Mouse (Mus musculus): ENCODE data around the gene Map1lc3a. TPM values are rescaled to one million over a fixed set of nuclear protein-coding genes. Genes with fewer than 3 reads are reported as not detected.

The Map1lc3a gene
- polyA plus RNA-seq, 1 experiment: 51.5 TPM

DNA sequence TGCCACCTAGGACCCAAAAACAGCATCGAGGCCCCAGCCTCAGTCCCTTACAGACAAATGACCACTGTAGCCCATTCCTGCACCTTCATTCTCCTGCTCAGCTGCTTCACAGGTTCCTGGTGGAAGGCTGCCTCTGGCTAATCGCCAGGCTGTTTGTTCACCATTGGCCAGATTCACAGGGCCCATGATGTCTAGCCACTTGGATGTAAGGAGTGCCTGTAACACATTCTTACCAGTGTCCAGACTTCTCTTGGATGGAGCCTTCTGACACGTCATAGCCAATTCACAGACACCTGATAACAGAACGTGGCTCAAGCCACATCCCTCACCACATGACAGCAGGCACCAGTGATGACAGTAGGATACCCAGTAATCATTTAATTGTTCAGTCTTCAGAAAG lies 29.9 kb upstream of the Map1lc3a start:
- H3K36me3 ChIP-seq (ENCODE audit: control insufficient read depth, insufficient read depth, low read length, poor library complexity, severe bottlenecking): peaks cover 17% of the 10 kb centered on the region
- no peak overlapping the region for H3K4me3 ChIP-seq (ENCODE audit: low read depth, low read length)
- no peaks in the 10 kb centered on the region for H3K27me3 ChIP-seq (ENCODE audit: control insufficient read depth, insufficient read depth, low read length, poor library complexity, severe bottlenecking)
- H3K9me3 ChIP-seq (replicated peaks; ENCODE audit: control insufficient read depth, insufficient read depth, low read length, poor library complexity, severe bottlenecking): no peaks in the 10 kb centered on the region
- TF ChIP-seq EP300 (IDR thresholded peaks at IDR 0.05; ENCODE audit: insufficient read depth, low read depth, low read length) (no peak), CTCF (IDR thresholded peaks at IDR 0.05; ENCODE audit: low read depth, low read length) (no peak), POLR2A (IDR thresholded peaks at IDR 0.05; ENCODE audit: insufficient read depth, low read length) (no peak)
- H3K4me1 ChIP-seq (ENCODE audit: control insufficient read depth, insufficient read depth, low read length): no peaks in the 10 kb centered on the region
- H3K9ac ChIP-seq (ENCODE audit: low read depth, poor library complexity, severe bottlenecking): no peak overlapping the region
- H3K27ac ChIP-seq (ENCODE audit: insufficient read depth, low read length): no peak overlapping the region

DNA sequence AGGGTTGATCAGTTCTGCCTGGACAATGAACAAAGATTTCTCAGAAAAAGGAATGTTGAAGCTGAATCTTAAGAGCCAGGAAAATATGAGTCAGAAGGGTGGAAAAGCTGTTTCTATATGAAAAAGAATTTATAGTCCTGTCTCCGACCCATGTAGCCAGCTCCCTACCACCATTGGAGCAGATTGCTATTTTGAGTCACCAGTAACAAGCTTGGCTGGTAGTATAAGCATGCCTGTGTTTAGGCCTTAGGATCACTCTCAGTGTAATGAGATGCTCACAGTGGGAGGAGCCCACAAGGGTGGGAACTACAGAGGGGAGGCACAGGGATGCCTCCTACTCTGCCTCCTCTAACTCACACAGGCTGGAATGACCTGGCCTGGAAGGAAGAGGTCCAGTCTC lies 27.9 kb upstream of the Map1lc3a start:
- Histone ChIP-seq H3K27ac (ENCODE audit: insufficient read depth, low read length) (no peak overlapping the region), H3K36me3 (ENCODE audit: control insufficient read depth, insufficient read depth, low read length, poor library complexity, severe bottlenecking) (peaks cover 17% of the 10 kb centered on the region), H3K4me3 (ENCODE audit: low read depth, low read length) (no peak overlapping the region), H3K27me3 (ENCODE audit: control insufficient read depth, insufficient read depth, low read length, poor library complexity, severe bottlenecking) (no peaks in the 10 kb centered on the region), H3K9ac (ENCODE audit: low read depth, poor library complexity, severe bottlenecking) (no peak overlapping the region), H3K4me1 (ENCODE audit: control insufficient read depth, insufficient read depth, low read length) (no peaks in the 10 kb centered on the region), H3K9me3 (replicated peaks; ENCODE audit: control insufficient read depth, insufficient read depth, low read length, poor library complexity, severe bottlenecking) (no peaks in the 10 kb centered on the region)
- TF ChIP-seq CTCF (IDR thresholded peaks at IDR 0.05; ENCODE audit: low read depth, low read length) (no peak), POLR2A (IDR thresholded peaks at IDR 0.05; ENCODE audit: insufficient read depth, low read length) (no peak), EP300 (IDR thresholded peaks at IDR 0.05; ENCODE audit: insufficient read depth, low read depth, low read length) (no peak)

DNA sequence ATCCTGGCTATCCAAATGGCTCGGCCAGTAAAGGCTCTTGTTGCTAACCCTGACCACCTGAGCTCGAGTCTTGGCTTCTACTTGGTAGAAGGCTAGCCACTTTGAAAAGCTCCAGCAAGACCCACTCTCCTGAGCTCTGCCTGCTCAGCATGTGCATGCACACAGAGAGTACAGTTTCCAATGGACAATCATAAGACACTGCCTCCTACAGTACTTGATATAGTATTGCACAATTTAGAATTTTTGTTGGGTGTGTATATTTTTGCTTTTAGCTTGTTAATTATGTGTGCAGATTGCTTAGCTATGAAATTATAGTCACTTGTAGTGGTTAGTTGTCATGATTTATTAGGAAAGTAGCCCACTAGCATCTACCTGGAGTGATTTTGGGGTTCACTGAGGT lies 27.4 kb upstream of the Map1lc3a start:
- Histone ChIP-seq H3K9me3 (replicated peaks; ENCODE audit: control insufficient read depth, insufficient read depth, low read length, poor library complexity, severe bottlenecking) (no peaks in the 10 kb centered on the region), H3K9ac (ENCODE audit: low read depth, poor library complexity, severe bottlenecking) (no peak overlapping the region), H3K27me3 (ENCODE audit: control insufficient read depth, insufficient read depth, low read length, poor library complexity, severe bottlenecking) (no peaks in the 10 kb centered on the region), H3K27ac (ENCODE audit: insufficient read depth, low read length) (no peak overlapping the region), H3K4me1 (ENCODE audit: control insufficient read depth, insufficient read depth, low read length) (no peaks in the 10 kb centered on the region), H3K36me3 (ENCODE audit: control insufficient read depth, insufficient read depth, low read length, poor library complexity, severe bottlenecking) (peaks cover 17% of the 10 kb centered on the region), H3K4me3 (ENCODE audit: low read depth, low read length) (no peak overlapping the region)
- TF ChIP-seq CTCF (IDR thresholded peaks at IDR 0.05; ENCODE audit: low read depth, low read length) (no peak), EP300 (IDR thresholded peaks at IDR 0.05; ENCODE audit: insufficient read depth, low read depth, low read length) (no peak), POLR2A (IDR thresholded peaks at IDR 0.05; ENCODE audit: insufficient read depth, low read length) (no peak)

DNA sequence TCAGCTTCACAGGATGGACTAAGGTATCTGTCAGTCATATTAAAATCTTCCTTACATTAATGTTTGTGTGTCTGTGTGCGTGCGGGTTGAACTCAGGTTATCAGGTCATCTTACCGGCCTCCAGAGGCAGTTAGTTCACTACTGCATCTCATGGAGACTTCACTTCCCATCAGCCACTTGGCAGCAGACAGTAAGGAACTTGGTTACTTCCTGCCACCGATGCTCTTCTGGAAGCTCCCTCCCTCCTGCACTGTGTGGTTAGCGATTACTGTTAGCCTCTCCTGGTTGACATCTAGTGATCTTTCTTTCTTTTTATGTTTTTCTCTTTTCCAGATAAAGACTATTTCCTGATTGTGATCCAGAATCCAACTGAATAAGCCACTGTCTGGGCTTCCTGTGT lies 26.5 kb upstream of the Map1lc3a start:
- Histone ChIP-seq H3K9ac (ENCODE audit: low read depth, poor library complexity, severe bottlenecking) (no peak overlapping the region), H3K27ac (ENCODE audit: insufficient read depth, low read length) (no peak overlapping the region), H3K36me3 (ENCODE audit: control insufficient read depth, insufficient read depth, low read length, poor library complexity, severe bottlenecking) (peaks cover 14% of the 10 kb centered on the region), H3K4me3 (ENCODE audit: low read depth, low read length) (no peak overlapping the region), H3K4me1 (ENCODE audit: control insufficient read depth, insufficient read depth, low read length) (no peaks in the 10 kb centered on the region), H3K9me3 (replicated peaks; ENCODE audit: control insufficient read depth, insufficient read depth, low read length, poor library complexity, severe bottlenecking) (no peaks in the 10 kb centered on the region), H3K27me3 (ENCODE audit: control insufficient read depth, insufficient read depth, low read length, poor library complexity, severe bottlenecking) (no peaks in the 10 kb centered on the region)
- TF ChIP-seq POLR2A (IDR thresholded peaks at IDR 0.05; ENCODE audit: insufficient read depth, low read length) (no peak), EP300 (IDR thresholded peaks at IDR 0.05; ENCODE audit: insufficient read depth, low read depth, low read length) (no peak), CTCF (IDR thresholded peaks at IDR 0.05; ENCODE audit: low read depth, low read length) (no peak)

DNA sequence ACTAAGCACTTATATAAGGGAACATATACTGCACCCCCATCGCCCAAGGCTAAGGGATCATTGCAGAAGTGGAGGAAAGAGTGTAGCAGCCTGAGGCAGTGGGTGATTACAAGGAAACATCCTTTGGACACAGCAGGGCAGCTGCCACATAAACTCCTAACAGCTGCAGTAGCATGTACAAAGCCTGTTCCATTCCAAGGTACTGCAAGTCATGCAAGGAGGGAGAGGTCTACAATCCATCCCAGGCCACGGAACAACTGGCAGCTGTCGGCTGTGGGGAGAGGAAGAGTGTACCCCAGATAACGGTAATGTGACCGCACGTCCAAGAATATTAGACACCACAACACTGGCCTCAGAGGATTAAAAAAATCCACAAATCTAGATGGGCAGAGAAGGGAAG lies 10.6 kb upstream of the Map1lc3a start:
- TF ChIP-seq CTCF (IDR thresholded peaks at IDR 0.05; ENCODE audit: low read depth, low read length) (no peak), EP300 (IDR thresholded peaks at IDR 0.05; ENCODE audit: insufficient read depth, low read depth, low read length) (no peak)
- Histone ChIP-seq H3K36me3 (ENCODE audit: control insufficient read depth, insufficient read depth, low read length, poor library complexity, severe bottlenecking) (no peaks in the 10 kb centered on the region), H3K27ac (ENCODE audit: insufficient read depth, low read length) (no peak overlapping the region), H3K27me3 (ENCODE audit: control insufficient read depth, insufficient read depth, low read length, poor library complexity, severe bottlenecking) (no peaks in the 10 kb centered on the region), H3K9ac (ENCODE audit: low read depth, poor library complexity, severe bottlenecking) (no peak overlapping the region), H3K9me3 (replicated peaks; ENCODE audit: control insufficient read depth, insufficient read depth, low read length, poor library complexity, severe bottlenecking) (no peaks in the 10 kb centered on the region), H3K4me1 (ENCODE audit: control insufficient read depth, insufficient read depth, low read length) (no peaks in the 10 kb centered on the region), H3K4me3 (ENCODE audit: low read depth, low read length) (no peak overlapping the region)

DNA sequence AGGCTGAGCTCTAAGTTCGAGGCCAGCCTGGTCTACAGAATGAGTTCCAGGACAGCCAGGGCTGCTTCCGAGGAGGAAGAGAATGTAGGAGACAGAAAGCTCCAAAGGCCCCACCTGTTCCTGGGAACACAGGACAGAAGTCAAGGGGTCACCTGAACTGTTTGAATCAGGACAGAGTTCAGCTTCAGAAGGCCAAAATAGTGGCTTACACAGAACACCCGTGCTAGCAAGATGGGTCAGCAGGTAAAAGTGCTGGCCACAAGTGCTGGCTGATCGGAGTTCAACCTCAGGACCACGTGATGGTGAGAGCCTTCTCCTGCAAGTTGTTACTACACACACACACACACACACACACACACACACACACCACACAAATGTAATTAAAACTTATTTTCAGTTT lies 9.2 kb upstream of the Map1lc3a start:
- Histone ChIP-seq H3K4me3 (ENCODE audit: low read depth, low read length) (no peak overlapping the region), H3K9me3 (replicated peaks; ENCODE audit: control insufficient read depth, insufficient read depth, low read length, poor library complexity, severe bottlenecking) (no peaks in the 10 kb centered on the region), H3K9ac (ENCODE audit: low read depth, poor library complexity, severe bottlenecking) (no peak overlapping the region), H3K36me3 (ENCODE audit: control insufficient read depth, insufficient read depth, low read length, poor library complexity, severe bottlenecking) (no peaks in the 10 kb centered on the region), H3K27ac (ENCODE audit: insufficient read depth, low read length) (no peak overlapping the region), H3K4me1 (ENCODE audit: control insufficient read depth, insufficient read depth, low read length) (no peaks in the 10 kb centered on the region), H3K27me3 (ENCODE audit: control insufficient read depth, insufficient read depth, low read length, poor library complexity, severe bottlenecking) (no peaks in the 10 kb centered on the region)
- TF ChIP-seq CTCF (IDR thresholded peaks at IDR 0.05; ENCODE audit: low read depth, low read length): no peak
- TF ChIP-seq POLR2A (IDR thresholded peaks at IDR 0.05; ENCODE audit: insufficient read depth, low read length): no peak
- TF ChIP-seq EP300 (IDR thresholded peaks at IDR 0.05; ENCODE audit: insufficient read depth, low read depth, low read length): no peak
